Mouse (Mus musculus): ENCODE measurements around the gene Ptch2. TPM values are rescaled to one million over a fixed set of nuclear protein-coding genes. Genes with fewer than 3 reads are reported as not detected.

Gene Ptch2
- polyA plus RNA-seq, 1 experiment from 2014 or later: 7.1 TPM

DNA sequence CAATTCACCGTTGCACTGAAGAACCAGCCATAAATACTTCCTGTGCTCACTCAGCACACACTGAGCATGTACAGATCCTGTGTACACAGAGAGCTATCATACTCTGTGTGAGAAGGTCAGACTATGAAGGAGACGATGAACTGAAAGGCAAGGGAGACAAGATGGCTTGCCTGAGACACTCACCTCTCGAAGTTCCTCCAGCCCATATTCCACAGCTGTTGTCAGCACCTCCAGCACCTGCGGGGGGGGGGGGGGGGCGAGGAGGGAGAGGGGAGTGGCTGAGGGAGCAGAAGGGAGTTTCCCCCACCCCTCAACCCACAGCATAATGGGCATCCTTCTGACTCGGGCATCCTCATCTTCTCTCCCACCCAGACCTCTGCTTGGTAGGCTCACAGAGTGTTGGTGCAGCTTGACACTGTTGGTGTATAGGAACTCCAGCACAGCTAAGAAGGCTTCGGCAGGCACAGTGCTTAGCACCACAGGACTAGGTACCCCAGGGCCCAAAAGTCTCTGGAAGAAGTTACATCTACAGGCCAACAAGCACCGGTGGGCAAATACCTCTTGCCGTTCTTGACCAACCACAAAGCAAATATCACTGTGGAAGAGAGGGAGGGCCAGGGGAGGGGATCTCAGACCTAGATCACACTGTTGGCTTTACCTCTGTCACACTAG lies 27.8 kb downstream of the Ptch2 start:
- no peak for ATAC-seq
- H3K27ac ChIP-seq: no peak overlapping the region
- no peak overlapping the region for H3K4me3 ChIP-seq (replicated peaks)
- no peak overlapping the region for H3K9ac ChIP-seq (replicated peaks)
- H3K27me3 ChIP-seq: no peaks in the 10 kb centered on the region
- WGBS: 93% methylated on average over 7 of the region's 9 CpGs
- no peak overlapping the region for H3K4me2 ChIP-seq (replicated peaks)
- H3K9me3 ChIP-seq: no peaks in the 10 kb centered on the region
- H3K4me1 ChIP-seq (replicated peaks): peaks cover 32% of the 10 kb centered on the region
- H3K36me3 ChIP-seq: peaks cover 12% of the 10 kb centered on the region

DNA sequence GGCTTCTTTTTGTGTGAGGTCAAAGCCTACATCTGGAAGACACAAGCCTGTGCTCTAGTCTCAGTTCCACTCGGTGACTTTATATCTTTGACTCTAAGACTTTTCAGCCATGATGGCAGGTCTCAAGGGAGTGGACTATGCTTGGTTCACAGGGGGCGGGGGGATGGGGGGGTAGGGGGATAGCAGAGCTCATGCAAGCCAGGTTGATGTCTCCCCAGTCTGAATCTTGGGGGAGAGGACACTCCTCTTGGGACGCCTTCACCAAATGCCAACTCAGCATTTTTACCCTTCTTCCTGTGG lies 28.3 kb downstream of the Ptch2 start:
- 90% methylated on average over 3 of the region's 3 CpGs for WGBS
- Histone ChIP-seq H3K9ac (replicated peaks) (0 out of 2 replicates have a peak overlapping the region, but pooled peaks have one; percentile 59), H3K9me3 (no peaks in the 10 kb centered on the region), H3K4me3 (replicated peaks) (no peak overlapping the region), H3K27ac (no peak overlapping the region), H3K4me1 (replicated peaks) (peaks cover 32% of the 10 kb centered on the region), H3K27me3 (no peaks in the 10 kb centered on the region), H3K36me3 (peaks cover 16% of the 10 kb centered on the region), H3K4me2 (replicated peaks) (no peak overlapping the region)
- ATAC-seq: no peak

DNA sequence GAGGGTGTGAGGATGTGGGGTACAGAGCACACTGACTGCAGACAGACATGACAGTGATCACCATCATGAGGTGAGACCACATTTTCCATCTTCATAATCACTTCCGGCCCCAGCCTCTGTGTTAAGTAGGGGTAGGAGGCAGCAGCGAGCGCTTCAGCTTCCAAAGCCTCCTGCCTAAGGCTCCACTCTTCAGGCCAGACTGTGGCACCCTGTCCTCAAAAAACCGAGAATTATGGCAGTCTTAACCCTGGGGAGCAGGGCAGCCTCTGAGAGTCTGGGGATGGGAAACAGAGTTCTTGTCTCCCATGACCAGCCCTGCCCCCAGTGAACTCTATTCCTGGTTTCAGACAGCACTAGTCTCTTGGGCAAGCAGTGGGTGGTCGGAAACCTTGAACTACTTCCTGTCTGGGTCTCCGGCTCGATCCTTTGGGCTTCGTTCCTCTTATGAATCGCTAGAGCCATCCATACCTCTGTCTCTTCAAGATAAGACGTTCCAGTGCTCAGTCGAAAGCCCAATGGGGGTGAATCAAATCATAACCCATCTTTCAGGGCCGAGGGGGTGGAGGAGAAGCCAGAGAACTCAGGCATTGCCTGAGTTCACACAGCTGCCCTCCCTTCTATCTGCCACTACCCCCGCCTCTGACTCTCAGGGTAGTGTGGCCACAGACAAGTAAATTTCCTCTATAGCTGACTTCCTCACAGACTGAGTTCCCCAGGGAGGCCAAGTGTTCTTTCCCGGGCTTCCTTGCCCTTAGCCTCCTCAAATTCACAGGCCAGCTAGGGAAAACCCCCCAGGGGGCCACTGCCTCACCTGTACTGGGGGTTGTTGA lies 28.9 kb downstream of the Ptch2 start:
- 0 out of 2 replicates have a peak overlapping the region, but pooled peaks have one; percentile 9 for H3K4me2 ChIP-seq (replicated peaks)
- ATAC-seq: no peak
- H3K27ac ChIP-seq: peak overlapping the region; percentile 80

DNA sequence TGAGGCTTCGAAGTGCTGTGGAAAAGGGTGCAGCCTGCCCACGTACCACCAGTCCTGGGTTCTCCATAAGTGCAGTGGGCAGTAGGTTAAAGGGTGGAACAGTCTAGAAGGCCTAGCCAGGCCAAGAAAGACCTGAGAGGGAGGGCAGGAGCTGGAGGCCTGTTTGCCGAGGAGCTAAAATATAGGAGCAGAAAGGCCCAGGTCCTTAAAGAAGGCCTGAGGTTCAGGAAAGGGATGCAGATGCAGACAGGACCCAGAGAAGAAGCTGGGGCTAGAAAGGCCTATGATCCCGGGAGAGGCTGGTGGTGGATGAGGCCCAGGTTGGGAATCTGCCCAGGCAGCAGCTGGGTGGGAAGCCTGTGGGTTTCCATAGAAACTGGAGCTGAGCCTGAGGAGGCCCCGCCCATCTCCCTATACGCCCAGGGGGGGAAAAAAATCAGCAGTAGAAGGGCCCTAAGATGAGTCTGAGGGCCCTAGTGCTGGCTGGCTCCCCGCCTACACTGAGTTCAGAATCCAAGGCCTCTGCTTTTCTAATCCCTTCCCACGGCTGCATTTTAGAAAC lies 29.6 kb downstream of the Ptch2 start, which contains the start of gene Btbd19:
Gene Btbd19 (minus strand): TSS at position 378 of the 562 bp plus-strand sequence.
- 19% methylated on average over 8 of the region's 8 CpGs for WGBS

More for the DNA sequence above, 28.9 kb downstream of the Ptch2 start:
- Histone ChIP-seq H3K27me3 (no peaks in the 10 kb centered on the region), H3K9ac (replicated peaks) (peak overlapping the region; percentile 59), H3K4me3 (replicated peaks) (no peak overlapping the region), H3K36me3 (peaks cover 22% of the 10 kb centered on the region), H3K9me3 (no peaks in the 10 kb centered on the region), H3K4me1 (replicated peaks) (peaks cover 29% of the 10 kb centered on the region)
- 75% methylated on average over 14 of the region's 14 CpGs for WGBS

GRCm38 (mm10) chr4:117125910-117126674 lies 30.2 kb downstream of the Ptch2 start:
- 51% methylated on average over 15 of the region's 15 CpGs for WGBS
- peaks cover 33% of the 10 kb centered on the region for H3K4me1 ChIP-seq (replicated peaks)
- peaks cover 31% of the 10 kb centered on the region for H3K36me3 ChIP-seq
- H3K9ac ChIP-seq (replicated peaks): peak overlapping the region; percentile 59
- no peak overlapping the region for H3K4me2 ChIP-seq (replicated peaks)
- peak overlapping the region; percentile 80 for H3K27ac ChIP-seq
- H3K4me3 ChIP-seq (replicated peaks): no peak overlapping the region
- no peaks in the 10 kb centered on the region for H3K9me3 ChIP-seq
- H3K27me3 ChIP-seq: no peaks in the 10 kb centered on the region
- peak; percentile 22 for ATAC-seq

More for the DNA sequence above, 29.6 kb downstream of the Ptch2 start, which contains the start of gene Btbd19:
- Histone ChIP-seq H3K4me2 (replicated peaks) (0 out of 2 replicates have a peak within 1 kb of the TSS, but pooled peaks have one; percentile 9), H3K27me3 (no peaks in the 10 kb centered on the region), H3K9me3 (no peaks in the 10 kb centered on the region), H3K4me3 (replicated peaks) (no peak within 1 kb of the TSS), H3K4me1 (replicated peaks) (peaks cover 30% of the 10 kb centered on the region), H3K36me3 (peaks cover 29% of the 10 kb centered on the region), H3K9ac (replicated peaks) (peak within 1 kb of the TSS; percentile 59), H3K27ac (peak within 1 kb of the TSS; percentile 80)
- ATAC-seq: peak; percentile 34

- peaks cover 31% of the 10 kb centered on the region for H3K36me3 ChIP-seq
- H3K27me3 ChIP-seq: no peaks in the 10 kb centered on the region
- no peaks in the 10 kb centered on the region for H3K9me3 ChIP-seq
- ATAC-seq: no peak
- 89% methylated on average over 9 of the region's 9 CpGs for WGBS
- no peak within 1 kb of the TSS for H3K4me3 ChIP-seq (replicated peaks)
- H3K4me2 ChIP-seq (replicated peaks): 0 out of 2 replicates have a peak within 1 kb of the TSS, but pooled peaks have one; percentile 9
- peaks cover 37% of the 10 kb centered on the region for H3K4me1 ChIP-seq (replicated peaks)
- peak within 1 kb of the TSS; percentile 80 for H3K27ac ChIP-seq
- H3K9ac ChIP-seq (replicated peaks): peak within 1 kb of the TSS; percentile 59
These were observed 30.9 kb downstream of the Ptch2 start, which contains the start of gene Tctex1d4 for GRCm38 (mm10) chr4:117126675-117127290. TSS of gene Tctex1d4 (plus strand) at chr4:117126794.

DNA sequence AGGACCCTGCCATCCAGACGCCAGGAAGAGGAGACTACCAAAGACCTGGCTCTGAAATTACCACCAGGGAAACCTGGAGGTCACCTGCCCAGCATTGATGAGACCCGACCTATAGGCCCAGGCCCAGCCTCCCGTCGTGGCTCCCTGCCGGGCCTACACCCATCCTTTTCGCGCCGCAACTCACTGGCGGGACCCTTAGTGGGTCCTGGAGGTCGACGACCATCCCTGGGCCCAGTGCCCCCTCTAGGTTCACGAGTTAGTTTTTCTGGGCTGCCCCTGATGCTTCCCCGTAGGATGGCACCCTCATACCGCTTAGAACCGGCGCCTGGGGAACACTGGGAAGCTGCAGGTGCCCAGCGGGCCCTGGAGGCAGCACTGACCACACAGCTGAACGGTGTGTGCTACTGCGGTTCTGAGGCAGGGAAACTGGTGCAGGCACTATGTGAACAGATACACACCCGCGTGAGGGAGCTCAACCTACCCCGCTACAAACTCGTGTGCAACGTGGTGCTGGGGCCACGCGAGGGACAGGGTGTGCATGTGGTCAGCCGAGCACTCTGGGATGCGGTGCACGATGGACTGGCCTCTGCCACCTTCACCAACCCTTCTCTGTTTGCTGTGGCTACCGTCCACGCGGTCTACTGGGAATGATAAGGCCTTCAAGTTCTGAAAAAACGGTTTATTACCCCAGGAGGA lies 32.3 kb downstream of the Ptch2 start:
- Histone ChIP-seq H3K4me3 (replicated peaks) (no peak overlapping the region), H3K4me1 (replicated peaks) (peaks cover 50% of the 10 kb centered on the region)

GRCm38 (mm10) chr4:117130790-117131189 lies 34.9 kb downstream of the Ptch2 start:
- Histone ChIP-seq H3K9me3 (no peaks in the 10 kb centered on the region), H3K36me3 (peaks cover 31% of the 10 kb centered on the region), H3K4me3 (replicated peaks) (0 out of 2 replicates have a peak overlapping the region, but pooled peaks have one; percentile 84), H3K27ac (no peak overlapping the region), H3K27me3 (no peaks in the 10 kb centered on the region), H3K4me2 (replicated peaks) (peak overlapping the region; percentile 86), H3K9ac (replicated peaks) (peak overlapping the region; percentile 41; the same call in 1 of the 2 replicates), H3K4me1 (replicated peaks) (peaks cover 46% of the 10 kb centered on the region)
- no peak for ATAC-seq
- 36% methylated on average over 6 of the region's 6 CpGs for WGBS

More for the DNA sequence above, 32.3 kb downstream of the Ptch2 start:
- no peaks in the 10 kb centered on the region for H3K9me3 ChIP-seq
- no peak overlapping the region for H3K27ac ChIP-seq
- H3K27me3 ChIP-seq: no peaks in the 10 kb centered on the region
- no peak overlapping the region for H3K9ac ChIP-seq (replicated peaks)
- peaks cover 31% of the 10 kb centered on the region for H3K36me3 ChIP-seq
- ATAC-seq: no peak
- no peak overlapping the region for H3K4me2 ChIP-seq (replicated peaks)
- WGBS: 93% methylated on average over 33 of the region's 33 CpGs

- peak overlapping the region; percentile 84 for H3K4me3 ChIP-seq (replicated peaks)
- peak overlapping the region; percentile 86 for H3K4me2 ChIP-seq (replicated peaks)
- no peaks in the 10 kb centered on the region for H3K9me3 ChIP-seq
- H3K36me3 ChIP-seq: peaks cover 31% of the 10 kb centered on the region
- H3K27ac ChIP-seq: peak overlapping the region; percentile 69
- peak overlapping the region; percentile 88; the same call in 1 of the 2 replicates for H3K9ac ChIP-seq (replicated peaks)
- 47% methylated on average over 6 of the region's 6 CpGs for WGBS
- no peak for ATAC-seq
- no peaks in the 10 kb centered on the region; the same call in 1 of the 2 replicates for H3K27me3 ChIP-seq
- H3K4me1 ChIP-seq (replicated peaks): peaks cover 42% of the 10 kb centered on the region
These were observed 35.3 kb downstream of the Ptch2 start for GRCm38 (mm10) chr4:117131198-117131597.

DNA sequence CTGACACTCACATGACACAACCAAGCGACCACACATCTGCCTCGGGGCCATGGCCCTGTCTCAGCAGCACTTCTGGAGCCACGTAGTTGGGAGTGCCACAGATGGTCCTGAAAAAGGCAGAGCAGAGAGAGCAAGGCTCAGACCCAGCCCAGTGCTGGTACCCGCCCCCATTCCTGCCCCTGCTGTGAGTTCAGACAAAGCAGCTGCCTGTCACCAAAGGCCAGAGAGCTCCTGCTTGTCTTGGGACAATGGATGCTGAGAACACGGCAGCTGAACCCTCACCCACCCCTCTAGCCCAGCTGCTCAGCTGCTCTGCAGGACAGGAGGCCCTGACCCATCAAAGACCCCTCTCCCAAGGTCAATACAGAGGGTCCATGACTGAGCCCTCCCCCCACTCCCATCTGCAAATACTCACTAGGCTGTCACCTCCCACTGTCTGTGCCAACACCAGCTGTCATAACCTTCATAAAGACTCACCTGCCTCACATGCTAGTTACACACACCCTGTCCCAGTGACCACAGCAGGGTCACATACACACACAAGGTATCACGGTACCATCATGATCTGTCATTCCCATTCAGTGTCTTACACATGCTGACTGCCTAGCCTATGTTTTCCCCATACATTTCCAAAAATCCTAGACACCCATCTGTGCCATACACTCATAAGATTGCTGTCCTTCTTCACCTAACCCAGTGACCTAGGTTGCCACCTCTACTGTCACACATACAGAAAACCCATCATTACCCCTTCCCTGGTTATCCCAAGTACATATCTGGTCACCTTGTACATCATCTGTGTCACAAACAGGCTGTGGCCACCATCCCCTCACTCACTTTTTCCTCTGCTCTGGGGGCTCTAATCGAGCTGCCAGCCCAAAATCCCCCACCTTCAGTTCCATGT lies 36.3 kb downstream of the Ptch2 start:
- Histone ChIP-seq H3K9me3 (no peaks in the 10 kb centered on the region), H3K27ac (peak overlapping the region; percentile 69), H3K9ac (replicated peaks) (peak overlapping the region; percentile 88), H3K36me3 (peaks cover 31% of the 10 kb centered on the region), H3K4me1 (replicated peaks) (peaks cover 42% of the 10 kb centered on the region), H3K4me2 (replicated peaks) (peak overlapping the region; percentile 86), H3K27me3 (no peaks in the 10 kb centered on the region; the same call in 1 of the 2 replicates), H3K4me3 (replicated peaks) (peak overlapping the region; percentile 84)
- ATAC-seq: peak; percentile 66
- WGBS: 3% methylated on average over 7 of the region's 7 CpGs
